In genomic region chr7:143067897-143068296, GRCm38 (mm10) we compare ENCODE assay signal across 8 mouse cellular contexts. TPM values are rescaled to one million over a fixed set of nuclear protein-coding genes. Genes with fewer than 3 reads are reported as not detected.
DNase-seq lines count a peak whose midpoint lies in the region; ATAC-seq and TF ChIP-seq lines count a peak whose summit lies in the region.

No protein-coding gene starts in this region.

- H3K4me3 ChIP-seq in kidney, embryonic 16.5 days (ENCODE audit: low read length): peak overlapping the region; percentile 39; the same call in 1 of the 2 replicates
- no peak overlapping the region for H3K4me3 ChIP-seq in forebrain, postnatal 0 days (ENCODE audit: low read depth, low read length)
- H3K4me3 ChIP-seq in midbrain, embryonic 13.5 days (replicated peaks): peak overlapping the region; percentile 91

- peak overlapping the region; percentile 60; the same call in 1 of the 2 replicates for H3K4me2 ChIP-seq in kidney, embryonic 16.5 days (replicated peaks; ENCODE audit: low read depth, low read length)
- H3K4me2 ChIP-seq in forebrain, postnatal 0 days (ENCODE audit: low read depth): no peak overlapping the region; the same call in 1 of the 2 replicates
- peak overlapping the region; percentile 66 for H3K4me2 ChIP-seq in midbrain, embryonic 13.5 days (replicated peaks)

- H3K9ac ChIP-seq in kidney, embryonic 16.5 days (replicated peaks; ENCODE audit: low read length): 0 out of 2 replicates have a peak overlapping the region, but pooled peaks have one; percentile 63
- H3K9ac ChIP-seq in forebrain, postnatal 0 days: no peak overlapping the region
- peak overlapping the region; percentile 66 for H3K9ac ChIP-seq in midbrain, embryonic 13.5 days (replicated peaks)

- TF ChIP-seq CTCF in forebrain, postnatal 0 days (IDR thresholded peaks at IDR 0.05; ENCODE audit: low read depth): no peak

- no peak for ATAC-seq in kidney, embryonic 16.5 days (ENCODE audit: low FRiP score, low TSS enrichment)
- no peak for ATAC-seq in forebrain, postnatal 0 days
- no peak for ATAC-seq in midbrain, embryonic 13.5 days
- no peak for ATAC-seq in monocyte, adult 5-6 weeks (replicated peaks; ENCODE audit: insufficient number of reproducible peaks, low FRiP score, low TSS enrichment, poor library complexity, severe bottlenecking)

- WGBS in kidney, embryonic 16.5 days: 79% methylated on average over 3 of the region's 3 CpGs
- 81% methylated on average over 3 of the region's 3 CpGs for WGBS in forebrain, postnatal 0 days
- 87% methylated on average over 3 of the region's 3 CpGs for WGBS in midbrain, embryonic 13.5 days

- peaks cover 21% of the 10 kb centered on the region for H3K4me1 ChIP-seq in kidney, embryonic 16.5 days (ENCODE audit: insufficient read depth, low read length)
- H3K4me1 ChIP-seq in forebrain, postnatal 0 days (ENCODE audit: insufficient read depth): peaks cover 8% of the 10 kb centered on the region
- peaks cover 29% of the 10 kb centered on the region for H3K4me1 ChIP-seq in midbrain, embryonic 13.5 days (replicated peaks)

- H3K9me3 ChIP-seq in kidney, embryonic 16.5 days (ENCODE audit: low read length): no peaks in the 10 kb centered on the region
- no peaks in the 10 kb centered on the region for H3K9me3 ChIP-seq in forebrain, postnatal 0 days (ENCODE audit: low read length)
- no peaks in the 10 kb centered on the region for H3K9me3 ChIP-seq in midbrain, embryonic 13.5 days

- H3K27me3 ChIP-seq in kidney, embryonic 16.5 days (ENCODE audit: insufficient read depth, low read length): no peaks in the 10 kb centered on the region
- H3K27me3 ChIP-seq in forebrain, postnatal 0 days (ENCODE audit: insufficient read depth, low read length): no peaks in the 10 kb centered on the region
- no peaks in the 10 kb centered on the region for H3K27me3 ChIP-seq in midbrain, embryonic 13.5 days

- peak overlapping the region; percentile 97 for H3K27ac ChIP-seq in kidney, embryonic 16.5 days (ENCODE audit: low read length)
- peak overlapping the region; percentile 95 for H3K27ac ChIP-seq in forebrain, postnatal 0 days (ENCODE audit: low read depth, low read length)
- H3K27ac ChIP-seq in midbrain, embryonic 13.5 days: peak overlapping the region; percentile 97

- peaks cover 54% of the 10 kb centered on the region for H3K36me3 ChIP-seq in kidney, embryonic 16.5 days (ENCODE audit: insufficient read depth, low read length)
- H3K36me3 ChIP-seq in forebrain, postnatal 0 days (ENCODE audit: insufficient read depth): peaks cover 50% of the 10 kb centered on the region
- peaks cover 51% of the 10 kb centered on the region for H3K36me3 ChIP-seq in midbrain, embryonic 13.5 days

- no peak for DNase-seq in kidney, postnatal 4 days
- peak; percentile 49 to 58 for DNase-seq in cerebellum, postnatal 14 days
- no peak for DNase-seq in forebrain, postnatal 0 days
- no peak for DNase-seq in urinary bladder, postnatal 10 days (ENCODE audit: low spot score)
- DNase-seq in gastrocnemius, adult 8-10 months (ENCODE audit: low spot score in 2 of 2): no peak

RNA-seq across cellular contexts. Expression of gene Tssc4, which starts 1.2 kb away (rescaled TPM):
- polyA plus RNA-seq in kidney, embryonic 16.5 days (2015; fragmentation: Nextera tagmentation; extraction: Ambion mirVana): 104 and 120 TPM in 2 replicates
- total RNA-seq in forebrain, postnatal 0 days (2014; rRNA removed): 71.5 and 86.5 TPM in 2 replicates
- 91.8 and 101 TPM in 2 replicates for polyA plus RNA-seq in forebrain, postnatal 0 days (2015; fragmentation: Nextera tagmentation; extraction: Ambion mirVana)
- polyA plus RNA-seq in midbrain, embryonic 13.5 days (2015; fragmentation: Nextera tagmentation; extraction: Ambion mirVana): 102 and 104 TPM in 2 replicates
- total RNA-seq in monocyte, adult 5-6 weeks (2017): 5.2 to 10.4 TPM (median 8.2 TPM) in 3 replicates
- total RNA-seq in gastrocnemius, adult 8-10 months (2022): 1 to 10 TPM; 7.1 to 8.3 (median 7.6) TPM

RNA-seq across cellular contexts. Expression of gene Cd81, which starts 15.4 kb away (rescaled TPM):
- 643 and 698 TPM in 2 replicates for polyA plus RNA-seq in kidney, embryonic 16.5 days (2015; fragmentation: Nextera tagmentation; extraction: Ambion mirVana)
- 349 and 423 TPM in 2 replicates for total RNA-seq in forebrain, postnatal 0 days (2014; rRNA removed)
- polyA plus RNA-seq in forebrain, postnatal 0 days (2015; fragmentation: Nextera tagmentation; extraction: Ambion mirVana): 470 and 473 TPM in 2 replicates
- 248 and 257 TPM in 2 replicates for polyA plus RNA-seq in midbrain, embryonic 13.5 days (2015; fragmentation: Nextera tagmentation; extraction: Ambion mirVana)
- total RNA-seq in monocyte, adult 5-6 weeks (2017): 75.1 to 86.6 TPM (median 75.4 TPM) in 3 replicates
- total RNA-seq in gastrocnemius, adult 8-10 months (2022): 100 to 1,000 TPM in 1 of 4 experiments, 10 to 100 TPM in 3; 85.0 to 103 (median 88.3) TPM

RNA-seq across cellular contexts. Expression of gene Trpm5, which starts 26.5 kb away (rescaled TPM):
- polyA plus RNA-seq in kidney, embryonic 16.5 days (2015; fragmentation: Nextera tagmentation; extraction: Ambion mirVana): 6.0 and 6.9 TPM in 2 replicates
- total RNA-seq in forebrain, postnatal 0 days (2014; rRNA removed): 1.0 and 1.3 TPM in 2 replicates
- polyA plus RNA-seq in forebrain, postnatal 0 days (2015; fragmentation: Nextera tagmentation; extraction: Ambion mirVana): 1.1 and 1.2 TPM in 2 replicates
- 0.95 and 1.2 TPM in 2 replicates for polyA plus RNA-seq in midbrain, embryonic 13.5 days (2015; fragmentation: Nextera tagmentation; extraction: Ambion mirVana)
- 0.11 TPM in 1 of 3 replicates, not detected in the others for total RNA-seq in monocyte, adult 5-6 weeks (2017)
- total RNA-seq in gastrocnemius, adult 8-10 months (2022): not detected

RNA-seq across cellular contexts. Expression of gene Kcnq1, which starts 38.3 kb away (rescaled TPM):
- polyA plus RNA-seq in kidney, embryonic 16.5 days (2015; fragmentation: Nextera tagmentation; extraction: Ambion mirVana): 9.2 and 9.8 TPM in 2 replicates
- 0.77 and 1.00 TPM in 2 replicates for total RNA-seq in forebrain, postnatal 0 days (2014; rRNA removed)
- polyA plus RNA-seq in forebrain, postnatal 0 days (2015; fragmentation: Nextera tagmentation; extraction: Ambion mirVana): 1.1 and 2.0 TPM in 2 replicates
- 0.82 and 0.89 TPM in 2 replicates for polyA plus RNA-seq in midbrain, embryonic 13.5 days (2015; fragmentation: Nextera tagmentation; extraction: Ambion mirVana)
- not detected in 3 replicates for total RNA-seq in monocyte, adult 5-6 weeks (2017)
- total RNA-seq in gastrocnemius, adult 8-10 months (2022): under 1 TPM; 0.20 to 0.48 (median 0.34) TPM

Comparison
In these comparisons a context has a peak if more than half of its experiments do, and no peak if none do; other contexts are left out.
1. DNase-seq: peak in cerebellum, postnatal 14 days (2 of 2); none in kidney, postnatal 4 days (0 of 2), forebrain, postnatal 0 days (single experiment), urinary bladder, postnatal 10 days (single experiment) and gastrocnemius, adult 8-10 months (0 of 2).
2. Peak in every context shown above with its lines, with median percentiles within 50 percentile points of each other: H3K27ac ChIP-seq.